Mouse (Mus musculus): ENCODE data around the gene Krt14. TPM values are rescaled to one million over a fixed set of nuclear protein-coding genes. Genes with fewer than 3 reads are reported as not detected.

Krt14 gene
- polyA plus RNA-seq, 1 experiment from 2014 or later: 1.9 TPM

GRCm38 (mm10) chr11:100155497-100156255, 51.7 kb downstream of the Krt14 start:
- Histone ChIP-seq H3K36me3 (no peaks in the 10 kb centered on the region), H3K4me1 (replicated peaks) (no peaks in the 10 kb centered on the region), H3K27ac (no peak overlapping the region), H3K4me3 (no peak overlapping the region), H3K27me3 (ENCODE audit: insufficient read depth, poor library complexity, severe bottlenecking) (no peaks in the 10 kb centered on the region), H3K9me3 (no peaks in the 10 kb centered on the region)
- 80% methylated on average over 8 of the region's 8 CpGs for WGBS
- DNase-seq (ENCODE audit: low spot score): no peak

Other genes with a start within 250 kb of the Krt14 start
- gene Krtap29-1, start 228.5 kb downstream of the Krt14 start, polyA plus RNA-seq (2016; fragmentation: Nextera tagmentation; extraction: Ambion mirVana): not detected in 2 replicates
- gene Krtap16-1, start 221.0 kb downstream of the Krt14 start, polyA plus RNA-seq (2016; fragmentation: Nextera tagmentation; extraction: Ambion mirVana): not detected in 2 replicates
- not detected in 2 replicates for gene Krtap17-1, start 213.6 kb downstream of the Krt14 start, polyA plus RNA-seq (2016; fragmentation: Nextera tagmentation; extraction: Ambion mirVana)
- gene Krt33a, start 191.3 kb downstream of the Krt14 start, polyA plus RNA-seq (2016; fragmentation: Nextera tagmentation; extraction: Ambion mirVana): not detected in 2 replicates
- not detected in 2 replicates for gene Krt33b, start 177.7 kb downstream of the Krt14 start, polyA plus RNA-seq (2016; fragmentation: Nextera tagmentation; extraction: Ambion mirVana)
- not detected in 2 replicates for gene Krt34, start 166.0 kb downstream of the Krt14 start, polyA plus RNA-seq (2016; fragmentation: Nextera tagmentation; extraction: Ambion mirVana)
- gene Krt31, start 157.0 kb downstream of the Krt14 start, polyA plus RNA-seq (2016; fragmentation: Nextera tagmentation; extraction: Ambion mirVana): not detected in 2 replicates
- not detected in 2 replicates for gene Krt32, start 119.3 kb downstream of the Krt14 start, polyA plus RNA-seq (2016; fragmentation: Nextera tagmentation; extraction: Ambion mirVana)
- not detected in 2 replicates for gene Krt35, start 111.3 kb downstream of the Krt14 start, polyA plus RNA-seq (2016; fragmentation: Nextera tagmentation; extraction: Ambion mirVana)
- not detected in 2 replicates for gene Krt36, start 101.9 kb downstream of the Krt14 start, polyA plus RNA-seq (2016; fragmentation: Nextera tagmentation; extraction: Ambion mirVana)
- 0.43 TPM in 1 of 2 replicates, not detected in the other for gene Krt13, start 86.0 kb downstream of the Krt14 start, polyA plus RNA-seq (2016; fragmentation: Nextera tagmentation; extraction: Ambion mirVana)
- gene Krt15, start 71.6 kb downstream of the Krt14 start, polyA plus RNA-seq (2016; fragmentation: Nextera tagmentation; extraction: Ambion mirVana): 0.73 and 2.9 TPM in 2 replicates
- 11.4 and 12.7 TPM in 2 replicates for gene Krt19, start 58.9 kb downstream of the Krt14 start, polyA plus RNA-seq (2016; fragmentation: Nextera tagmentation; extraction: Ambion mirVana)
- gene Krt9, start 14.3 kb downstream of the Krt14 start, polyA plus RNA-seq (2016; fragmentation: Nextera tagmentation; extraction: Ambion mirVana): not detected in 2 replicates
- not detected in 2 replicates for gene Krt16, start 41.4 kb upstream of the Krt14 start, polyA plus RNA-seq (2016; fragmentation: Nextera tagmentation; extraction: Ambion mirVana)
- gene Krt17, start 53.5 kb upstream of the Krt14 start, polyA plus RNA-seq (2016; fragmentation: Nextera tagmentation; extraction: Ambion mirVana): 0.16 TPM in 1 of 2 replicates, not detected in the other
- gene Krt42, start 62.3 kb upstream of the Krt14 start, polyA plus RNA-seq (2016; fragmentation: Nextera tagmentation; extraction: Ambion mirVana): not detected in 2 replicates
- gene Eif1, start 112.3 kb upstream of the Krt14 start, polyA plus RNA-seq (2016; fragmentation: Nextera tagmentation; extraction: Ambion mirVana): 1,728 and 1,735 TPM in 2 replicates
- gene Gast, start 126.9 kb upstream of the Krt14 start, polyA plus RNA-seq (2016; fragmentation: Nextera tagmentation; extraction: Ambion mirVana): 0.90 TPM in 1 of 2 replicates, not detected in the other
- 33.2 and 37.7 TPM in 2 replicates for gene Hap1, start 148.6 kb upstream of the Krt14 start, polyA plus RNA-seq (2016; fragmentation: Nextera tagmentation; extraction: Ambion mirVana)
- gene Jup, start 190.2 kb upstream of the Krt14 start, polyA plus RNA-seq (2016; fragmentation: Nextera tagmentation; extraction: Ambion mirVana): 45.0 and 53.6 TPM in 2 replicates
- 27.0 and 27.8 TPM in 2 replicates for gene P3h4, start 207.3 kb upstream of the Krt14 start, polyA plus RNA-seq (2016; fragmentation: Nextera tagmentation; extraction: Ambion mirVana)
- gene Fkbp10, start 208.1 kb upstream of the Krt14 start, polyA plus RNA-seq (2016; fragmentation: Nextera tagmentation; extraction: Ambion mirVana): 51.0 and 52.0 TPM in 2 replicates
- gene Nt5c3b, start 234.3 kb upstream of the Krt14 start, polyA plus RNA-seq (2016; fragmentation: Nextera tagmentation; extraction: Ambion mirVana): 115 and 121 TPM in 2 replicates
- gene Klhl10, start 234.4 kb upstream of the Krt14 start, polyA plus RNA-seq (2016; fragmentation: Nextera tagmentation; extraction: Ambion mirVana): 0.58 and 0.63 TPM in 2 replicates

All from hindbrain, embryonic 10.5 days (tissue).